Mouse (Mus musculus) liver, adult 2 months (tissue): Measurements from ENCODE around the gene Ell2. TPM values are rescaled to one million over a fixed set of nuclear protein-coding genes. Genes with fewer than 3 reads are reported as not detected.

Experiments used
- DNase-seq: peaks from one replicate; pipeline ENCODE4 v3.0.0-alpha.2; 2011; ENCODE audit warnings: low read depth, low spot score; ENCODE audit errors: extremely low read depth
- H3K27ac ChIP-seq: fragments of 200-500 bp; replicated peaks from 2 replicates; pipeline ENCODE4 v1.5.1; 2012; ENCODE audit warnings: low read depth, mild to moderate bottlenecking, control low read depth, inconsistent platforms, low read length; ENCODE audit not compliant: insufficient read depth
- H3K27me3 ChIP-seq: fragments of 200-500 bp; 2 replicates; pipeline ENCODE4 v1.6.1; 2012; ENCODE audit warnings: mild to moderate bottlenecking, moderate library complexity, low read length, inconsistent platforms; ENCODE audit not compliant: control insufficient read depth, insufficient read depth
- H3K36me3 ChIP-seq: fragments of 200-500 bp; 2 replicates; pipeline ENCODE4 v1.6.1; 2012; ENCODE audit warnings: low read length, inconsistent platforms; ENCODE audit not compliant: control insufficient read depth, insufficient read depth
- H3K4me1 ChIP-seq: fragments of 200-500 bp; 2 replicates; pipeline ENCODE4 v1.6.1; 2011; ENCODE audit warnings: low read length; ENCODE audit not compliant: control insufficient read depth, insufficient read depth
- H3K4me3 ChIP-seq: fragments of 200-500 bp; 2 replicates; pipeline ENCODE4 v1.5.1; 2011; ENCODE audit warnings: low read depth, mild to moderate bottlenecking, control low read depth, low read length, moderate library complexity; ENCODE audit not compliant: insufficient read depth
- H3K79me2 ChIP-seq: fragments of 200-500 bp; 2 replicates; pipeline ENCODE4 v1.6.1; 2012; ENCODE audit warnings: inconsistent platforms, mild to moderate bottlenecking, low read length, moderate library complexity; ENCODE audit not compliant: control insufficient read depth, insufficient read depth
- H3K9ac ChIP-seq: fragments of 200-500 bp; 2 replicates; pipeline ENCODE4 v1.6.1; 2012; ENCODE audit warnings: low read depth, mild to moderate bottlenecking, control low read depth, inconsistent platforms, low read length
- CTCF ChIP-seq: fragments of 200-500 bp; IDR thresholded peaks from 2 replicates; pipeline ENCODE4 v1.5.1; 2011; ENCODE audit warnings: low read depth, low read length, control low read depth
- POLR2A ChIP-seq: fragments of 200-500 bp; IDR thresholded peaks from 2 replicates; pipeline ENCODE4 v1.6.1; 2011; ENCODE audit warnings: low read length, control low read depth; ENCODE audit not compliant: insufficient read depth; ENCODE audit errors: extremely low read depth
- WGBS: fragments of 180-500 bp; shearing (Covaris S2); methylation state at CpG from one replicate; pipeline ENCODE4 v1.1.7; 2018; 5-methylcytosine and 5-hydroxymethylcytosine counted together
- polyA plus RNA-seq: library from polyadenylated mRNA; depleted of rRNA; stranded (reverse); fragments of >200 nt; gene quantifications from 2 replicates; pipeline ENCODE4 v1.2.3, GENCODE M21; 2012; rRNA removed
- total RNA-seq: library from RNA; depleted of rRNA; stranded (reverse); fragments of >200 nt; gene quantifications from 2 replicates; pipeline ENCODE4 v1.2.3, GENCODE M21; 2014; rRNA removed

Gene Ell2
- total RNA-seq (35.8 and 48.2 TPM in 2 replicates), polyA plus RNA-seq (8.5 and 8.6 TPM in 2 replicates)

DNA sequence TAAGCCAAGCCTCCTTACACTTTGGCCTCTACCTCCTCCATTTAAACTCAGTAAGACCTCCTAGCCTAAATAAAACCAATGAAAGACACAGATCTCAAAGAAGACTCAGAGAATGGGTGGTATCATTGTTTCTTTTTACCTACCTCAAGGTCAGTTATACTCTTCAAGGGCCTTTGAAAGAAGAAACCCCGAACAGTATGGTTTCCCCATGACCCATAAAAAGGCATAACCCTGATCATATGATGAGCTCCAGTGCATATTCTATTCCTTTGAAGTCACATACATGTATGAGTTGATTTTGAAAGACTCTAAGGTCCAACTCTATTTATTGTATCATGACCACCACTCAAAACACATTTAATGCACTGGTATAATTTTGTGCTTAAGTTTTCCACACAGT, at the start of gene Ell2:
Ell2 (plus strand) TSS at position 301 of the 400 bp plus-strand sequence.
- H3K9ac ChIP-seq, result peak within 1 kb of the TSS; percentile 94
- H3K4me3 ChIP-seq, result peak within 1 kb of the TSS; percentile 93
- peak within 1 kb of the TSS; percentile 94 for H3K27ac ChIP-seq
- DNase-seq, result no peak
- peaks cover 9% of the 10 kb centered on the region for H3K4me1 ChIP-seq
- 100% methylated on average over 1 of the region's 1 CpGs for WGBS
- H3K36me3 ChIP-seq, result no peaks in the 10 kb centered on the region
- H3K27me3 ChIP-seq, result no peaks in the 10 kb centered on the region
- TF ChIP-seq POLR2A (no peak), CTCF (no peak)
- peaks cover 17% of the 10 kb centered on the region; the same call in 1 of the 2 replicates for H3K79me2 ChIP-seq

DNA sequence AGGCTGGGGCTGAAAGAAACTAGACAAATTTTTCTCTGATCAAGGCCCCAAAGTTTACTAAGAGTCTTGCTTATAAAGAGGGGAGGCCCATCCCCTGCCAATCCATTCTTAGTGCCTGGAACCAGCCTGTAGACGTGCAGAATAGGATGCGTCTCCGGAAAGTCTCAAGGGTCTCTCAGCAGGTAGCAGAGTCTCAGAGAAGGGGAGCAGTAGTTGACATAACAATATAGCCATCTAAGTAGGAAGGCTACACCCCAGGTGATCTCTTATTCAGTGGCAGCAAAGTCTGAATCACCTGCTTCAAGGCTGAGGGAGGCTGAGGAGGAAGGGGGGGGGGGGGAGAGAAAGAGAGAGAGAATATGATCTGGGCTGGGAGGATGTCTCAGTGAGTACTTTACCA, 21.1 kb upstream of the Ell2 start:
- Histone ChIP-seq H3K27me3 (no peaks in the 10 kb centered on the region), H3K79me2 (no peaks in the 10 kb centered on the region), H3K36me3 (no peaks in the 10 kb centered on the region), H3K4me3 (no peak overlapping the region), H3K27ac (no peak overlapping the region), H3K4me1 (no peaks in the 10 kb centered on the region), H3K9ac (no peak overlapping the region)
- no peak for TF ChIP-seq POLR2A
- no peak for TF ChIP-seq CTCF
- WGBS, result 87% methylated on average over 3 of the region's 3 CpGs
- DNase-seq, result no peak

DNA sequence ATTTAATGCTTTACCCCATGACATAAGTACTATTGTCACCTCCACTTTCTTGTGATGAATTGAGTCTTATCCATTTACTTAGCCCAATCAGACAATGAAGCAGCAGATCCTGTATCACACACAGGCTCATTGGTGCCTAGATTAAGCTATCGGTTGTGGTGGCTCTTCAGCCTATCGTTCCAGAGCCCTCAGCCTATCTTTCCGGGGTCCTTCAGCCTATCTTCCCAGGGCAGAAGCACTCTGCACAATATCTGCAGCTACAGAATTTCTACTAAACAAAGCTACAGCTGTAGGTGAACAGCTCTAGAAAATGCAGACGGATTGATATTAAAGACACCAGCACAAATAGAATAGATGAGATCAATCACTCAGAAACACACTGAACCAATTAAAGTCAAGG, 19.6 kb upstream of the Ell2 start:
- WGBS, result 93% methylated on average over 4 of the region's 4 CpGs
- Histone ChIP-seq H3K4me3 (no peak overlapping the region), H3K9ac (no peak overlapping the region), H3K4me1 (no peaks in the 10 kb centered on the region), H3K79me2 (no peaks in the 10 kb centered on the region), H3K27me3 (no peaks in the 10 kb centered on the region), H3K27ac (no peak overlapping the region), H3K36me3 (no peaks in the 10 kb centered on the region)
- no peak for TF ChIP-seq POLR2A
- no peak for TF ChIP-seq CTCF
- no peak for DNase-seq

DNA sequence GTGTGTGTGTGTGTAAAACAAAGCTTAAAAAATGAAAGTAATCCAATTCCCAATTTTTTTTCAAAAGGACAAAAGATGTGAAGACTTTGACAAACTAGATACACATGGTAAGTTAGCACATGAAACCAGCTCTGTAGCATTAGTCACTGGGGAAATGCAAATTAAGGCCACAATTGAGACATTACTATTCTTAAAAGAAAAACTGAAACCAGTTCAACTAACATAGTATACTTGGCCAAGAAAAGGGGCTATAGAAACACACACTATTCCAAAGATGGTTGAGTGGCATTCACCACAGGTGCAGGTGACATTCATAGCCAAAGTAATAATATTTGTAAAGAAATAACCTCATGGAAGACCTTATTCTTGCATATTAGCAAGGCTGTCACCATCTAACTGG, 14.9 kb upstream of the Ell2 start:
- Histone ChIP-seq H3K9ac (no peak overlapping the region), H3K79me2 (no peaks in the 10 kb centered on the region), H3K36me3 (no peaks in the 10 kb centered on the region), H3K27ac (no peak overlapping the region), H3K4me3 (no peak overlapping the region), H3K27me3 (no peaks in the 10 kb centered on the region), H3K4me1 (no peaks in the 10 kb centered on the region)
- TF ChIP-seq CTCF (no peak), POLR2A (no peak)
- DNase-seq, result no peak

DNA sequence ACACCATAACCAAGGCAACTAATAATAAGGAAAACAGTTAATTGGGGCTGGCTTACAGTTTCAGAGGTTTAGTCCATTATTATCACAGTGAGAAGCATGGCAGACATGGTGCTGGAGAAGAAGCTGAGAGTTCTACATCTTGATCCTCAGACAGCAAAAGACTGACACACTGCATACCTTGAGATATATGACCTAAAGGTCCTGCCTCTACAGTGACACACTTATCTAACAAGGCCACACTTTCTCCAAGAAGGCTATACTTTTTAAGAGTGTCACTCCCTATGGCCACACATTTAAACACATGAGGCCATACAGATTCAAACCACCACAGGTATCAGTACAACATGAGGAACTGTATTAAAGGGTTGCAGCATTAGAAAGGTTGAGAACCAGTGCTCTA, 13.5 kb upstream of the Ell2 start:
- no peak overlapping the region for H3K27ac ChIP-seq

DNA sequence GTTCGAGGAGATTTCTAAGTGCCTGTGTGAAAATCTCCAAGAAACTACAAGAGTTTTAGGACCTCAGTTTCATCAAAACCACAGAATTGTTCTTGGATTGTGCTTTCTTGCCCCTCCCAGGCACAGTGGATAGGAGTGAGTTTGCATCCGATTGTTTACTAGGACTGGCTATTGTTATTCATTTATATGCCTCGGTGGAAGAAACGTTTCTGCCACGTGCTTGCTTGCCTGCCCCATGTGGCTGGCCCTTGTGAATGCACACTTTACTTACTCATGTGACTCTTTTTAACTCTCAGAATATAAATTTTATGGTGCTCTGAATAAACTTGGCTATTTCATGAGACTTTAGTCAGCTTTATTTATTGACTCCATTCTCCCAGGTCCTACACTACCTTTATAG, 3.7 kb upstream of the Ell2 start:
- H3K79me2 ChIP-seq, result no peaks in the 10 kb centered on the region
- no peaks in the 10 kb centered on the region for H3K36me3 ChIP-seq
- H3K9ac ChIP-seq, result no peak overlapping the region
- no peaks in the 10 kb centered on the region for H3K27me3 ChIP-seq
- DNase-seq, result no peak
- no peak overlapping the region for H3K4me3 ChIP-seq
- H3K4me1 ChIP-seq, result no peaks in the 10 kb centered on the region
- no peak overlapping the region for H3K27ac ChIP-seq
- 80% methylated on average over 5 of the region's 5 CpGs for WGBS
- no peak for TF ChIP-seq CTCF
- TF ChIP-seq POLR2A, result no peak

More for the DNA sequence above, 13.5 kb upstream of the Ell2 start:
- no peak for DNase-seq
- H3K79me2 ChIP-seq, result no peaks in the 10 kb centered on the region
- H3K27me3 ChIP-seq, result no peaks in the 10 kb centered on the region
- H3K4me3 ChIP-seq, result no peak overlapping the region
- no peaks in the 10 kb centered on the region for H3K4me1 ChIP-seq
- no peak overlapping the region for H3K9ac ChIP-seq
- no peaks in the 10 kb centered on the region for H3K36me3 ChIP-seq
- no peak for TF ChIP-seq CTCF
- TF ChIP-seq POLR2A, result no peak
